Mouse (Mus musculus) cerebellum, adult 2 months (tissue): ENCODE data around the gene Urm1. TPM values are rescaled to one million over a fixed set of nuclear protein-coding genes. Genes with fewer than 3 reads are reported as not detected.

ENCODE experiments used
- DNase-seq, 2 experiments: peaks; one replicate each; pipeline ENCODE4 v3.0.0; 2021
- H3K27ac ChIP-seq: fragments of 200-500 bp; 2 replicates; pipeline ENCODE4 v1.5.1; 2012; ENCODE audit warnings: low read length, control low read depth, inconsistent platforms; ENCODE audit not compliant: insufficient read depth
- H3K27me3 ChIP-seq: fragments of 200-500 bp; 2 replicates; pipeline ENCODE4 v1.6.1; 2012; ENCODE audit warnings: inconsistent platforms, mild to moderate bottlenecking, low read length, moderate library complexity; ENCODE audit not compliant: control insufficient read depth, insufficient read depth
- H3K4me1 ChIP-seq: fragments of 200-500 bp; 2 replicates; pipeline ENCODE4 v1.6.1; 2011; ENCODE audit warnings: low read length; ENCODE audit not compliant: control insufficient read depth, insufficient read depth
- H3K4me3 ChIP-seq: fragments of 200-500 bp; replicated peaks from 2 replicates; pipeline ENCODE3; 2011; ENCODE audit warnings: mild to moderate bottlenecking, low read depth, low read length, control low read depth; ENCODE audit not compliant: insufficient read depth
- CTCF ChIP-seq: fragments of 200-500 bp; IDR thresholded peaks from 2 replicates; pipeline ENCODE4 v1.5.1; 2011; ENCODE audit warnings: low read depth, mild to moderate bottlenecking, control low read depth, low read length, moderate library complexity, borderline replicate concordance; ENCODE audit not compliant: insufficient read depth
- POLR2A ChIP-seq: fragments of 200-500 bp; IDR thresholded peaks from 2 replicates; pipeline ENCODE4 v1.6.1; 2011; ENCODE audit warnings: low read length, control low read depth, borderline replicate concordance; ENCODE audit not compliant: insufficient read depth
- WGBS: fragments of 180-500 bp; shearing (Covaris S2); methylation state at CpG from one replicate; pipeline ENCODE4 v1.1.7; 2018; 5-methylcytosine and 5-hydroxymethylcytosine counted together
- polyA plus RNA-seq: library from polyadenylated mRNA; depleted of rRNA; stranded (reverse); fragments of >200 nt; gene quantifications from 2 replicates; pipeline ENCODE4 v1.2.3, GENCODE M21; 2012

The Urm1 gene
- polyA plus RNA-seq, 1 experiment, result 89.6 TPM

DNA sequence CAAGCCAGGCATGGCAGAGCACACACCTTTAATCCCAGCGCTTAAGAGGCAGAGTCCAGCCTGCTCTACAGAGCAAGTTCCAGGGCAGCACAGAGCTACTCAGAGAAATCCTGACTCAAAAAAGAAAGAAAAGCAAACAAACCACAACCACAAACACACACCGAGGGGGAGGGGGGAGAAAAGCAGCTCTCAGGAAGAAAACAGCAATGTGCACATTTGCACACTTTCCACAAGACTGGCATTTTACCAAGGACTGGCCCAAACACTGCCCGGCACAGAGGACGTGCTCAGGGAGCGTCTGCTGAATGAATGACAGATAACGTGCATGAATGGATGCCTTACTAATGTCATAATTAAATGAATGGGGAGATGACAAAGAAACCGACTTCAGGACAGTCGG lies 29.2 kb downstream of the Urm1 start:
- no peak for TF ChIP-seq POLR2A
- TF ChIP-seq CTCF, result no peak
- Histone ChIP-seq H3K27ac (no peak overlapping the region), H3K27me3 (no peaks in the 10 kb centered on the region), H3K4me3 (no peak overlapping the region), H3K4me1 (no peaks in the 10 kb centered on the region)
- 16% methylated on average over 8 of the region's 8 CpGs for WGBS
- no peak for DNase-seq

GRCm38 (mm10) chr2:29849841-29850480 lies 30.1 kb downstream of the Urm1 start:
- no peaks in the 10 kb centered on the region for H3K4me1 ChIP-seq
- no peak overlapping the region for H3K27ac ChIP-seq
- H3K27me3 ChIP-seq, result no peaks in the 10 kb centered on the region
- H3K4me3 ChIP-seq, result no peak overlapping the region
- 19% methylated on average over 5 of the region's 5 CpGs for WGBS
- TF ChIP-seq POLR2A, result no peak
- no peak for TF ChIP-seq CTCF
- no peak for DNase-seq

- WGBS, result 13% methylated on average over 4 of the region's 4 CpGs
- Histone ChIP-seq H3K27ac (no peak overlapping the region), H3K27me3 (no peaks in the 10 kb centered on the region), H3K4me1 (no peaks in the 10 kb centered on the region), H3K4me3 (no peak overlapping the region)
- DNase-seq, result no peak
- TF ChIP-seq POLR2A (no peak), CTCF (no peak)
These were observed 33.1 kb downstream of the Urm1 start for GRCm38 (mm10) chr2:29852957-29853485.

- Histone ChIP-seq H3K27ac (no peak overlapping the region), H3K27me3 (no peaks in the 10 kb centered on the region), H3K4me1 (no peaks in the 10 kb centered on the region), H3K4me3 (no peak overlapping the region)
- WGBS, result 30% methylated on average over 5 of the region's 5 CpGs
- no peak for TF ChIP-seq POLR2A
- no peak for TF ChIP-seq CTCF
- no peak for DNase-seq
These were observed 33.9 kb downstream of the Urm1 start for GRCm38 (mm10) chr2:29853736-29854135.

- Histone ChIP-seq H3K4me1 (no peaks in the 10 kb centered on the region), H3K27ac (no peak overlapping the region; the same call in 1 of the 2 replicates), H3K4me3 (no peak overlapping the region), H3K27me3 (no peaks in the 10 kb centered on the region)
- TF ChIP-seq CTCF (no peak), POLR2A (no peak)
- DNase-seq, result no peak
- 45% methylated on average over 10 of the region's 10 CpGs for WGBS
These were observed 35.8 kb downstream of the Urm1 start for GRCm38 (mm10) chr2:29855585-29856210.

DNA sequence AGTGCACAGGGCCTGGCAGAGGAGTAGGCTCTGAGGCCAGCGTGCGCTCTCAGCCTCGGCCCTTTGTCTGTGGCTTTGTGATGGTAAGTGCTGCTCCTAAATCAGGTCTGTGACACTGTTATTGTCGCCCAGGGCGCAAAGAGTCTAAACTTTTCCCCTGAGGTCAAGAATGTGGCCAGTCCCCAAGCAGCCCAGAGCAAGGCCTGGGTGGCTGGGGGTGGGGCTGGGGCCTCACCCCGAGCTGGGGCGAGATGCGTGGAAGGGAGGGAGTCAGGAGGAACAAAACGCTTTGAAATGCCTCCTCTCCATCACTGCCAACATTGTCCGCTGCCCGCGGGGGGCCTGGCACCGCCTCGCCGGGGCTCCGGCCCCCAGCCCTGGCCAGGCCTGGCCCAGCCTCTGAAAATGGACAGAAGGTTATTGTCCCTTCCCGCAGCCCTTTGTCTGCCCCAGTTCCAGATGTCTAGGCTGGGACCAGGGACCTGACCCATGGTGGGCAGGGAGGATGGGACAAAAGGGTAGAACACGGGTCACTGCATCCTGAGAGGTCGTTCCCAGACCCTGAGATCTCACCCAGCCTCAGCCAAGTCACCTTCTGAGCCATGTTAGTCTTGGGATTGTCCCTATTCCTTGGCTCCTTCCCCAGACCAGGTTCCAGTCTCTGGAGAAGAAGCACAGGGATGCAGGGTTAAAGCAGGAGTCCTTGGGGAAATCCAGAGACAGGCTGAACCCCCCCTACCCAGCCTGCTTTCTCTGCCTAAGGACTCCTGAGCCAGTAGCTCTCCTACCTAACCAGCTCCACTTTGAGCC lies 36.8 kb downstream of the Urm1 start:
- H3K4me3 ChIP-seq, result no peak overlapping the region
- 17% methylated on average over 19 of the region's 19 CpGs for WGBS
- TF ChIP-seq POLR2A, result no peak
- TF ChIP-seq CTCF, result no peak
- no peaks in the 10 kb centered on the region for H3K4me1 ChIP-seq
- no peaks in the 10 kb centered on the region for H3K27me3 ChIP-seq
- peak in 1 of 2 experiments; percentile 41 for DNase-seq
- peak overlapping the region; percentile 76; the same call in 1 of the 2 replicates for H3K27ac ChIP-seq

DNA sequence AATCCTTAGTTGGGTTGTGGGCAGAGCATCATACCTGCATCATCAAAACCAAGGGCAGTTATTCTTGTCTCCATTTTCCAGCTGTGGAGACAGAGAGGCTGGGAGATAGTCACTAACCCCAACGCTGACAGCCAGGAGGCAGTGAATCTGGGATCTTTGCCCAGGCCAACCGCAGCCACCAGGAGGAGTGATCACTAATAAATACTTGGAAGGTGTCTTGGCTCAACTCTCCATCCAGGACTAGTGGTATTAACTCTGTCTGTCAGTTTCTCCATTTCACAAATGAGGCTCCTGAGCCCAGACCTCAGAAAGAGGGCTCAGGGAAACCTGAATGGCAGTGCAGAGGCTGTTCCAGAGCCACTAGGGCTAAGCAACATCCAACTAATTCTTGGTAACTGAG lies 37.5 kb downstream of the Urm1 start:
- Histone ChIP-seq H3K27me3 (no peaks in the 10 kb centered on the region), H3K4me1 (no peaks in the 10 kb centered on the region), H3K4me3 (no peak overlapping the region), H3K27ac (peak overlapping the region; percentile 76; the same call in 1 of the 2 replicates)
- no peak for DNase-seq
- WGBS, result 15% methylated on average over 2 of the region's 2 CpGs
- TF ChIP-seq POLR2A, result no peak
- TF ChIP-seq CTCF, result no peak

DNA sequence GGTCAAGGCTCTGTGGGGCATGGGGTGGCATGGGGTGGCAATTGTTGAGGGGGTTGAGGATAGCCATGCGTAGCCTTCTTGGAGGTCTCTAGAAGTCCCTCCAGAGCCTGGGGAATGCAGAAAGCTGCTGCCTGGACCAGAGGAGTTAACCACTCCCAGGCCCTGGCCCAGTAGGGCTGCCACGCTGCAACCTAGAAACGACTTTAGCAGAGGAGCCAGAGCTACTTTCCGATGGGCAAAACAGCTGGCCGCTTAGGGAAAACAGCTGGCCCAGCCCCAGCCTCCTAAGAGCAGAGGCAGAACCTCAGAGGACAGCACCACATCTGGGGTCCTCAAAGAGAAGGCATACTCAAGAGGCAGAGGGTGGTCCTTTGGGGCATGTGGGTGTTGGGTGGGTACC lies 38.1 kb downstream of the Urm1 start:
- no peak for TF ChIP-seq CTCF
- H3K27ac ChIP-seq, result no peak overlapping the region
- H3K27me3 ChIP-seq, result no peaks in the 10 kb centered on the region
- 59% methylated on average over 5 of the region's 5 CpGs for WGBS
- H3K4me1 ChIP-seq, result no peaks in the 10 kb centered on the region
- no peak overlapping the region for H3K4me3 ChIP-seq
- DNase-seq, result no peak
